Mouse (Mus musculus) kidney, embryonic 16.5 days (tissue): ENCODE data around the gene Gm27021. TPM values are rescaled to one million over a fixed set of nuclear protein-coding genes. Genes with fewer than 3 reads are reported as not detected.

Experiments used
- ATAC-seq: fragments of 200-750 bp; cut with Nextera tagmentation; 2 replicates; pipeline ENCODE4 v1.8.0; 2017; ENCODE audit warnings: moderate TSS enrichment; ENCODE audit not compliant: low FRiP score, low TSS enrichment
- H3K27ac ChIP-seq: fragments of 300-500 bp; sonication (generic); 2 replicates; pipeline ENCODE4 v1.5.1; 2014; ENCODE audit warnings: low read length
- H3K27me3 ChIP-seq: fragments of 300-500 bp; sonication (generic); 2 replicates; pipeline ENCODE4 v1.6.1; 2014; ENCODE audit warnings: low read length, control low read depth, mixed read lengths; ENCODE audit not compliant: insufficient read depth
- H3K36me3 ChIP-seq: fragments of 300-500 bp; sonication (generic); 2 replicates; pipeline ENCODE4 v1.6.1; 2014; ENCODE audit warnings: low read length, control low read depth, mixed read lengths; ENCODE audit not compliant: insufficient read depth
- H3K4me1 ChIP-seq: fragments of 300-500 bp; sonication (generic); 2 replicates; pipeline ENCODE4 v1.6.1; 2014; ENCODE audit warnings: low read length, control low read depth, mixed read lengths; ENCODE audit not compliant: insufficient read depth
- H3K4me2 ChIP-seq: fragments of 300-500 bp; sonication (generic); replicated peaks from 2 replicates; pipeline ENCODE4 v1.6.1; 2014; ENCODE audit warnings: low read depth, low read length
- H3K4me3 ChIP-seq: fragments of 300-500 bp; sonication (generic); 2 replicates; pipeline ENCODE4 v1.5.1; 2014; ENCODE audit warnings: mild to moderate bottlenecking, low read length
- H3K9ac ChIP-seq: fragments of 300-500 bp; sonication (generic); replicated peaks from 2 replicates; pipeline ENCODE4 v1.6.1; 2014; ENCODE audit warnings: low read length
- H3K9me3 ChIP-seq: fragments of 300-500 bp; sonication (generic); 2 replicates; pipeline ENCODE4 v1.6.1; 2016; ENCODE audit warnings: low read length, control low read depth
- WGBS: fragments of 180-500 bp; shearing (Covaris S2); extraction: QIAGEN DNeasy Blood & Tissue Kit; methylation state at CpG from one replicate; pipeline ENCODE4 v1.1.7; 2014; 5-methylcytosine and 5-hydroxymethylcytosine counted together
- polyA plus RNA-seq: library from polyadenylated mRNA; unstranded; fragments of >200 nt; fragmentation: Nextera tagmentation; extraction: Ambion mirVana; gene quantifications from 2 replicates; pipeline ENCODE4 v1.2.1, GENCODE M21; 2015

Gene Gm27021
- polyA plus RNA-seq, 1 experiment from 2014 or later: 4.2 TPM

- Histone ChIP-seq H3K27me3 (no peaks in the 10 kb centered on the region), H3K27ac (no peak overlapping the region), H3K4me3 (no peak overlapping the region), H3K9me3 (no peaks in the 10 kb centered on the region), H3K4me1 (no peaks in the 10 kb centered on the region), H3K36me3 (peaks cover 51% of the 10 kb centered on the region), H3K4me2 (no peak overlapping the region), H3K9ac (no peak overlapping the region)
- WGBS: 94% methylated on average over 8 of the region's 8 CpGs
- ATAC-seq: no peak
Measured at GRCm38 (mm10) chr8:120657415-120657814, 10.5 kb downstream of the Gm27021 start.

DNA sequence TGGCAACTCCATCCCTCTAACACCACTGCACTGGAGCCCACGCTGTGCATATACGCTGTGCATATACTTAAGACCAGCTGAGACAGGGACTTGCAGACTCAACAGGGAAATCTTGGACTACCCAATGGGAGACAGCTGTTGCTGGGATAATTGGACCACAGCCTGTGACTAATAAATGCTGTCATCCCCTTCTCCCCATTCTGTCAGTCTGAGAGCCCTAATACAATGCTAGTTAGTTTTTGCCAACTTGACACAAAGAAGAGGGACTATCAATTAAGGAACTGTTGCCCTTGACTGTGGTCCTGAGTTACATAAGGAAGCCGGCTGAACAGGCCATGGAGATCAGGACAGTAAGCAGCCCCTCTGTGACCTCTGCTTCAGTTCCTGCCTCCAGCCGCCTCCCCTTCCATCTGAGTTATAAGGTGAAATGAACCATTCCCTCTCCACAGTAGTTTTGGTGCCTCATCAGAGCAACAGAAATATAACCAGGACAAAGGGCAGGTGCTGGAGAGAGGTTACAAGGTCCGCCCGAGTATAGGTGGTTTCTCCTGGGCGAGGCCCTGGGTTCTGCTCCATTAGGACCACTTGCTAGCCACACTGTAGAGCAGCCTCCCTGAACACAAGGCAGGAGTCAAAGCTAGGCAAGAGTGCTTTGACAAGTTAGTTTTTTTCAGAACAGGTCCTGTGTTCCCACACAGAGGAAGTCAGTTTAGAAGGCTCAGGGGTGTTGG is 11.4 kb downstream of the Gm27021 start:
- no peak overlapping the region for H3K9ac ChIP-seq
- no peak for ATAC-seq
- H3K36me3 ChIP-seq: peaks cover 51% of the 10 kb centered on the region
- H3K4me2 ChIP-seq: no peak overlapping the region
- H3K27ac ChIP-seq: no peak overlapping the region
- H3K9me3 ChIP-seq: no peaks in the 10 kb centered on the region
- H3K4me1 ChIP-seq: no peaks in the 10 kb centered on the region
- H3K27me3 ChIP-seq: no peaks in the 10 kb centered on the region
- WGBS: 93% methylated on average over 7 of the region's 7 CpGs
- no peak overlapping the region for H3K4me3 ChIP-seq

GRCm38 (mm10) chr8:120647532-120647931 is 20.3 kb downstream of the Gm27021 start, which contains the start of gene 1190005I06Rik:
Gene 1190005I06Rik, minus strand, starts transcription at chr8:120647632.
- no peaks in the 10 kb centered on the region for H3K4me1 ChIP-seq
- no peak within 1 kb of the TSS for H3K4me2 ChIP-seq
- H3K27me3 ChIP-seq: no peaks in the 10 kb centered on the region
- H3K27ac ChIP-seq: no peak within 1 kb of the TSS
- no peaks in the 10 kb centered on the region for H3K36me3 ChIP-seq
- no peak for ATAC-seq
- no peaks in the 10 kb centered on the region for H3K9me3 ChIP-seq
- WGBS: 71% methylated on average over 7 of the region's 7 CpGs
- H3K4me3 ChIP-seq: no peak within 1 kb of the TSS
- H3K9ac ChIP-seq: no peak within 1 kb of the TSS

- H3K9ac ChIP-seq: no peak overlapping the region
- ATAC-seq: no peak; the same call in 1 of the 2 replicates
- H3K4me2 ChIP-seq: no peak overlapping the region
- H3K4me1 ChIP-seq: 0 out of 2 replicates have a peak, but pooled peaks cover 3% of the 10 kb centered on the region
- H3K27ac ChIP-seq: no peak overlapping the region
- H3K27me3 ChIP-seq: no peaks in the 10 kb centered on the region
- no peaks in the 10 kb centered on the region for H3K36me3 ChIP-seq
- H3K9me3 ChIP-seq: no peaks in the 10 kb centered on the region
- H3K4me3 ChIP-seq: no peak overlapping the region
- 73% methylated on average over 7 of the region's 7 CpGs for WGBS
Measured at GRCm38 (mm10) chr8:120644663-120645062, 23.2 kb downstream of the Gm27021 start.

- no peak for ATAC-seq
Measured at GRCm38 (mm10) chr8:120642031-120642662, 25.7 kb downstream of the Gm27021 start.

GRCm38 (mm10) chr8:120641245-120641644 is 26.6 kb downstream of the Gm27021 start:
- WGBS: 44% methylated on average over 8 of the region's 8 CpGs
- ATAC-seq: 0 out of 2 replicates have a peak, but pooled peaks have one; percentile 9
- Histone ChIP-seq H3K4me3 (no peak overlapping the region), H3K9me3 (no peaks in the 10 kb centered on the region), H3K27me3 (no peaks in the 10 kb centered on the region), H3K4me1 (0 out of 2 replicates have a peak, but pooled peaks cover 3% of the 10 kb centered on the region), H3K9ac (no peak overlapping the region), H3K36me3 (no peaks in the 10 kb centered on the region), H3K27ac (no peak overlapping the region), H3K4me2 (no peak overlapping the region)

More at GRCm38 (mm10) chr8:120642031-120642662, 25.7 kb downstream of the Gm27021 start:
- Histone ChIP-seq H3K27me3 (no peaks in the 10 kb centered on the region), H3K9ac (no peak overlapping the region), H3K4me3 (no peak overlapping the region), H3K36me3 (no peaks in the 10 kb centered on the region), H3K4me1 (0 out of 2 replicates have a peak, but pooled peaks cover 3% of the 10 kb centered on the region), H3K4me2 (no peak overlapping the region), H3K27ac (no peak overlapping the region), H3K9me3 (no peaks in the 10 kb centered on the region)
- WGBS: 80% methylated on average over 10 of the region's 10 CpGs

- peaks cover 11% of the 10 kb centered on the region for H3K4me1 ChIP-seq
- H3K9ac ChIP-seq: peak overlapping the region; percentile 75
- peak; percentile 72 for ATAC-seq
- peak overlapping the region; percentile 62 for H3K4me3 ChIP-seq
- WGBS: under 1% methylated on average over 28 of the region's 42 CpGs
- H3K27me3 ChIP-seq: peaks cover 9% of the 10 kb centered on the region
- peak overlapping the region; percentile 99 for H3K4me2 ChIP-seq
- no peaks in the 10 kb centered on the region for H3K9me3 ChIP-seq
- no peak overlapping the region for H3K27ac ChIP-seq
- no peaks in the 10 kb centered on the region for H3K36me3 ChIP-seq
Measured at GRCm38 (mm10) chr8:120634329-120634839, 33.5 kb downstream of the Gm27021 start.

DNA sequence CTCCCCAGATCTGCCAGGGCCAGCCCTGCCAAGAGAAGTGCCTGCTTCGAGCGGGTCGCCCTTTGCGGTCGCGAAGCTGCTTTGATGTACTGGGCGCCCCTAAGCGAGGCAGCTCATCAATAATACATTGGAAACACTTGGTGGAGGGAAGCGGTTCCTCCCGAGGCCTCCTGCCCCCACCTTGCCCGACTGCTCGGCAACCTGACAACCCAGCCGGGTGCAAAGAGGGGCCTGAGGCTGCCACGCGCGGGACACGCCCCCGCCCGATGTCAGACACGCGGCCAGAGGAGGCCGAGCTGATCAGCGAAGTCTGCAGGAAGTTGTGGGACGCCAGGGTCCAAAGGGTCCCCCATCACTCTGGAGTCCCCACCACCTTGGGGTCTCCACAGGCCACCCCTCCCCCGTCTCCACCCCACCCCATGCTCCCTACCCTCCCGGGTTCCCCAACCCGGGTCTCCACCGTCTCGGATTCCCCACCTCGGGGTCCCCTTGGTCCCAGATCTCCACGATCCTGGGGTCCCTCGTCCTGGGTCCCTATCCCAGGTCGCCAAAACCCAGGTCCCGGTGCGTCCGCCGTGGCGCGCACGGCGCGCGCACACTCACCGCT is 34.1 kb downstream of the Gm27021 start:
- WGBS: 1% methylated on average over 44 of the region's 44 CpGs
- peak overlapping the region; percentile 62 for H3K4me3 ChIP-seq
- peak; percentile 50 for ATAC-seq
- H3K27me3 ChIP-seq: peaks cover 9% of the 10 kb centered on the region
- no peaks in the 10 kb centered on the region for H3K36me3 ChIP-seq
- peak overlapping the region; percentile 99 for H3K4me2 ChIP-seq
- H3K9me3 ChIP-seq: no peaks in the 10 kb centered on the region
- H3K9ac ChIP-seq: peak overlapping the region; percentile 75
- H3K4me1 ChIP-seq: peaks cover 11% of the 10 kb centered on the region
- no peak overlapping the region for H3K27ac ChIP-seq

- Histone ChIP-seq H3K4me2 (peak overlapping the region; percentile 99), H3K4me1 (peaks cover 11% of the 10 kb centered on the region), H3K27ac (no peak overlapping the region), H3K9ac (peak overlapping the region; percentile 75; the same call in 1 of the 2 replicates), H3K36me3 (no peaks in the 10 kb centered on the region), H3K27me3 (peaks cover 9% of the 10 kb centered on the region), H3K9me3 (no peaks in the 10 kb centered on the region), H3K4me3 (peak overlapping the region; percentile 62)
- ATAC-seq: no peak
- 49% methylated on average over 17 of the region's 17 CpGs for WGBS
Measured at GRCm38 (mm10) chr8:120632969-120633664, 34.8 kb downstream of the Gm27021 start.
